Mouse (Mus musculus) liver, embryonic 11.5 days (tissue): ENCODE measurements around the gene Borcs7. TPM values are rescaled to one million over a fixed set of nuclear protein-coding genes. Genes with fewer than 3 reads are reported as not detected.
"Not testable (repeated sequence)": the region's sequence is repeated elsewhere in the genome, so short reads cannot be mapped to it uniquely, and the experiment has no call there.

Experiments
- ATAC-seq: fragments of 200-750 bp; cut with Nextera tagmentation; replicated peaks from 2 replicates; pipeline ENCODE4 v1.8.0; 2017; ENCODE audit warnings: moderate number of reproducible peaks, mild to moderate bottlenecking, moderate TSS enrichment, moderate library complexity; ENCODE audit not compliant: low FRiP score
- DNase-seq: peaks from one replicate; pipeline ENCODE4 v3.0.0-alpha.2; 2017; ENCODE audit warnings: low spot score
- H3K27ac ChIP-seq: fragments of 300-500 bp; sonication (generic); 2 replicates; pipeline ENCODE4 v1.5.1; 2014; ENCODE audit warnings: mild to moderate bottlenecking, low read depth, low read length, control low read depth
- H3K27me3 ChIP-seq: fragments of 300-500 bp; sonication (generic); replicated peaks from 2 replicates; pipeline ENCODE4 v1.6.1; 2014; ENCODE audit warnings: low read length, mixed read lengths; ENCODE audit not compliant: control insufficient read depth, insufficient read depth
- H3K36me3 ChIP-seq: fragments of 300-500 bp; sonication (generic); 2 replicates; pipeline ENCODE4 v1.6.1; 2014; ENCODE audit warnings: mild to moderate bottlenecking, low read length, moderate library complexity, mixed read lengths; ENCODE audit not compliant: control insufficient read depth, insufficient read depth
- H3K4me1 ChIP-seq: fragments of 300-500 bp; sonication (generic); replicated peaks from 2 replicates; pipeline ENCODE4 v1.6.1; 2014; ENCODE audit warnings: low read length, mixed read lengths; ENCODE audit not compliant: control insufficient read depth, insufficient read depth
- H3K4me2 ChIP-seq: fragments of 300-500 bp; sonication (generic); 2 replicates; pipeline ENCODE4 v1.6.1; 2014; ENCODE audit warnings: mild to moderate bottlenecking, control low read depth, moderate library complexity
- H3K4me3 ChIP-seq: fragments of 300-500 bp; sonication (generic); 2 replicates; pipeline ENCODE4 v1.5.1; 2014; ENCODE audit warnings: low read depth, low read length, control low read depth
- H3K9ac ChIP-seq: fragments of 300-500 bp; sonication (generic); 2 replicates; pipeline ENCODE4 v1.6.1; 2014; ENCODE audit warnings: low read depth, low read length, control low read depth
- H3K9me3 ChIP-seq: fragments of 300-500 bp; sonication (generic); 2 replicates; pipeline ENCODE4 v1.6.1; 2016; ENCODE audit warnings: low read length, inconsistent platforms, mixed read lengths; ENCODE audit not compliant: control insufficient read depth
- WGBS: fragments of 180-500 bp; shearing (Covaris S2); extraction: QIAGEN DNeasy Blood & Tissue Kit; methylation state at CpG from one replicate; pipeline ENCODE4 v1.1.7; 2014; 5-methylcytosine and 5-hydroxymethylcytosine counted together
- polyA plus RNA-seq: library from polyadenylated mRNA; unstranded; fragments of >200 nt; fragmentation: Nextera tagmentation; extraction: Ambion mirVana; gene quantifications from 2 replicates; pipeline ENCODE4 v1.2.1, GENCODE M21; 2014

The Borcs7 gene
- polyA plus RNA-seq, 1 experiment from 2014 or later, result 13.8 TPM

DNA sequence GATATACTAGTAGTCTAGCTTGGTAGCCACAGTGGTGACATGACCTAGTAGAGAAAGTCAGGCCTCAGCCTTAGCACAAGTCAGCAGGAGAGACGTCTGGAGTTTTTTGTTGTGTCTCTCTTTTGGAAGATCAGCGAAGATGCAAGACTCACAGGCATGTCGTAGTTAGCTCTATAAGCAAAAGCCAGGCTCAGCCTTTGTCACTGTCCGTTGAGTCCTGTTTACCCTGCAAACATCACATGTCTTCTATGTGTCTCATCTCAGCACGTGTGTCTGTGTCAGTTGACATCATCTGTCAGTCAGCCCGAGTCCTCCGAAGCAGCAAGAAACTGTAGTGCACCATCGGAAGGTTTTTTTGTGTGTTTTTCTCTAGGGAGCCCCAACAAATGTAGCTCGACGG, 41.6 kb downstream of the Borcs7 start:
- ATAC-seq (no peak), DNase-seq (no peak)
- peaks cover 16% of the 10 kb centered on the region for H3K4me1 ChIP-seq
- no peak overlapping the region for H3K9ac ChIP-seq
- no peaks in the 10 kb centered on the region for H3K27me3 ChIP-seq
- no peak overlapping the region for H3K4me2 ChIP-seq
- 83% methylated on average over 10 of the region's 10 CpGs for WGBS
- no peak overlapping the region for H3K27ac ChIP-seq
- H3K4me3 ChIP-seq, result no peak overlapping the region
- no peaks in the 10 kb centered on the region for H3K9me3 ChIP-seq
- H3K36me3 ChIP-seq, result no peaks in the 10 kb centered on the region

- H3K4me3 ChIP-seq, H3K27ac ChIP-seq, H3K27me3 ChIP-seq, ATAC-seq, H3K36me3 ChIP-seq, H3K9ac ChIP-seq, H3K4me2 ChIP-seq, H3K9me3 ChIP-seq, DNase-seq, H3K4me1 ChIP-seq: not testable (repeated sequence)
- WGBS, result 90% methylated on average over 5 of the region's 5 CpGs
These were observed 43.0 kb downstream of the Borcs7 start for GRCm38 (mm10) chr19:46732673-46733072.

- ATAC-seq, result no peak
- Histone ChIP-seq H3K4me1 (no peaks in the 10 kb centered on the region), H3K27ac (no peak overlapping the region), H3K4me3 (no peak overlapping the region), H3K9me3 (no peaks in the 10 kb centered on the region), H3K4me2 (no peak overlapping the region), H3K9ac (no peak overlapping the region), H3K27me3 (no peaks in the 10 kb centered on the region), H3K36me3 (peaks cover 3% of the 10 kb centered on the region; the same call in 1 of the 2 replicates)
- WGBS, result 86% methylated on average over 7 of the region's 7 CpGs
- no peak for DNase-seq
These were observed 43.9 kb downstream of the Borcs7 start for GRCm38 (mm10) chr19:46733626-46734025.

- H3K4me1 ChIP-seq, result no peaks in the 10 kb centered on the region
- ATAC-seq (no peak), DNase-seq (no peak)
- no peaks in the 10 kb centered on the region for H3K27me3 ChIP-seq
- no peak overlapping the region for H3K4me2 ChIP-seq
- H3K36me3 ChIP-seq, result peaks cover 3% of the 10 kb centered on the region; the same call in 1 of the 2 replicates
- H3K9ac ChIP-seq, result no peak overlapping the region
- H3K9me3 ChIP-seq, result no peaks in the 10 kb centered on the region
- no peak overlapping the region for H3K27ac ChIP-seq
- 33% methylated on average over 5 of the region's 5 CpGs for WGBS
- no peak overlapping the region for H3K4me3 ChIP-seq
These were observed 45.5 kb downstream of the Borcs7 start for GRCm38 (mm10) chr19:46735241-46735640.

DNA sequence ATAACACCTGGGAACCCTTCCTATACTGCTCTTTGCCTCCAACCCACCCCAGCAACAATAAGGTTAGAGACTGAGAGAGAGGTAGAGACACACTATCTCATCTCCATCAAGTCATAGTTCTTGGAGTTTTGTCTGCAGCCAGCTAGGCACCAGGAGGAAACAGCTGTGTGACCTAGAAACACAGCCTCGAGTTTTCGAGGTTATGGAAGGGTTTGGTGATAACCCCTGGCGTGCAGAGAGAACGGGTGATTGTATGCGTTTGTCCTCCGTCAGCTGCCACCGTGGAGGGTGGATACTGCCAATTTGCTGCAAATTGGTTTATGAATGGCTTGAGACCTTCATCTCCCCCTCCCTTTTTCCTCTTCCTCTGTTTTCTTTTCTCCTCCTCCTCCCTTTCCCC, 47.4 kb downstream of the Borcs7 start:
- H3K9ac ChIP-seq, result no peak overlapping the region
- no peak overlapping the region for H3K27ac ChIP-seq

DNA sequence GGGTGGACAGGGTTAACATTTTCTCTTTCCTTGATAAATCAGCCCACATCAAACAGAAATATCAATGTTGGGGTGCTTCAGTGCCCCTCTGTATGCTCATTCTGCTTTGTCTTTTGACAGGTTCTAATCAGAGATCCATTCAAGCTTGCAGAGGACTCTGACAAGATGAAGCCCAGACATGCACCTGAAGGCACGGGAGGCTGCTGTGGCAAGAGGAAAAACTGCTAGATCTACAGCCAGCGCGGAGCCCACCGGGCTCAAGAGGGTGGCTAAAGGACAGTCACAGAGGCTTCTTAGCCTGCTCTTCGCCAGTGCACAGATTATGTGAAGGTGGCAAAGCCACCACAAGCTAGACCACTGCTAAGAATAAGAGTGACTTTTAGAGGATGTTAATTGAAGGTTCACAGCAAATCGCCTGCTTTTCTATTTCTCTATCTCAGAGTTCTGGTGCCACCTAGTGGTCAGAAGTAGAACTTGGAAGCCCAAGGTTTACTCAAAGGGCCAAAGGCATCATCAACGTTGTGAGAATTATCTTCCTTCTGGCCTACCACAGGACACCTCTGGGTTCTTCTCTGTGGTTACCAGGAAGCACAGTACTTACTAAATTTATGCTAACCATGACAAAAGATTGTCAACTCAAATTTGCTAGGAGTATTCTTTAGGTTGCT, 50.8 kb downstream of the Borcs7 start:
- Histone ChIP-seq H3K9ac (no peak overlapping the region), H3K27ac (no peak overlapping the region), H3K4me1 (no peaks in the 10 kb centered on the region), H3K27me3 (no peaks in the 10 kb centered on the region), H3K4me3 (no peak overlapping the region), H3K36me3 (peaks cover 3% of the 10 kb centered on the region; the same call in 1 of the 2 replicates), H3K9me3 (no peaks in the 10 kb centered on the region), H3K4me2 (no peak overlapping the region)
- 55% methylated on average over 7 of the region's 7 CpGs for WGBS
- DNase-seq, result no peak
- no peak for ATAC-seq

More for the DNA sequence above, 47.4 kb downstream of the Borcs7 start:
- Histone ChIP-seq H3K9me3 (no peaks in the 10 kb centered on the region), H3K36me3 (peaks cover 3% of the 10 kb centered on the region; the same call in 1 of the 2 replicates), H3K27me3 (no peaks in the 10 kb centered on the region), H3K4me1 (no peaks in the 10 kb centered on the region), H3K4me3 (no peak overlapping the region), H3K4me2 (no peak overlapping the region)
- no peak for DNase-seq
- ATAC-seq, result no peak
- WGBS, result 53% methylated on average over 7 of the region's 7 CpGs

- WGBS, result 40% methylated on average over 6 of the region's 6 CpGs
- ATAC-seq (no peak), DNase-seq (no peak)
- no peaks in the 10 kb centered on the region for H3K27me3 ChIP-seq
- H3K4me3 ChIP-seq, result no peak overlapping the region
- H3K9me3 ChIP-seq, result no peaks in the 10 kb centered on the region
- H3K36me3 ChIP-seq, result peaks cover 3% of the 10 kb centered on the region; the same call in 1 of the 2 replicates
- no peaks in the 10 kb centered on the region for H3K4me1 ChIP-seq
- H3K27ac ChIP-seq, result no peak overlapping the region
- H3K9ac ChIP-seq, result no peak overlapping the region
- no peak overlapping the region for H3K4me2 ChIP-seq
These were observed 51.9 kb downstream of the Borcs7 start for GRCm38 (mm10) chr19:46741574-46741973.

DNA sequence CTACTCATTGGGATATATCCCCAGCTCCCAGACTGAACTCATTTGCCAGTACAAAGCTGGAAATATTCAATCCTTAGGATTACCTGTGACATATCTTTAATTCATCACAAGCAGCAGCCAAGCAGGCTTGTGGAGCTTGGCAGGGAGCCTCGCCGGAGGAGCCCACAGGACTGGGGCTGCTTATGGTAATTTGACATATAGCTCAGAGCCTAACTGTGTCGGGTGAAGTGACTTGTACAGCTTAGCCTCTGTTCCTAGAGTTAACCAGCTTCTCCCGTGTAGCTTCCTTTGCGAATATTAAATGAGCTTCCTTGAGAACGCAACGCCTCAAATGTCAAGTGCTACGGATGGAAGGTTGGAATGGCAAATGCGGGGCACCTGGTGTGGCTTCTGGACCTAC, 55.0 kb downstream of the Borcs7 start:
- Histone ChIP-seq H3K27me3 (no peaks in the 10 kb centered on the region), H3K4me1 (no peaks in the 10 kb centered on the region), H3K9ac (no peak overlapping the region), H3K27ac (no peak overlapping the region), H3K4me2 (no peak overlapping the region), H3K36me3 (no peaks in the 10 kb centered on the region), H3K9me3 (no peaks in the 10 kb centered on the region), H3K4me3 (no peak overlapping the region)
- DNase-seq (no peak), ATAC-seq (no peak)
- 74% methylated on average over 9 of the region's 9 CpGs for WGBS

GRCm38 (mm10) chr19:46747799-46748198, 58.1 kb downstream of the Borcs7 start:
- Histone ChIP-seq H3K4me1 (no peaks in the 10 kb centered on the region), H3K9ac (no peak overlapping the region), H3K9me3 (no peaks in the 10 kb centered on the region), H3K27ac (no peak overlapping the region), H3K36me3 (no peaks in the 10 kb centered on the region), H3K4me2 (no peak overlapping the region), H3K4me3 (no peak overlapping the region), H3K27me3 (no peaks in the 10 kb centered on the region; the same call in 1 of the 2 replicates)
- ATAC-seq, result no peak
- WGBS, result 75% methylated on average over 3 of the region's 3 CpGs
- DNase-seq, result no peak
